Mouse (Mus musculus) bone marrow, adult 2 months (tissue): ENCODE measurements around the gene Gm6377.

Experiments
- CTCF ChIP-seq: fragments of 200-500 bp; IDR thresholded peaks from 2 replicates; pipeline ENCODE4 v1.5.1; 2011; ENCODE audit warnings: low read length, control low read depth; ENCODE audit not compliant: control insufficient read depth, insufficient read depth
- POLR2A ChIP-seq: fragments of 200-500 bp; IDR thresholded peaks from 2 replicates; pipeline ENCODE4 v1.6.1; 2011; ENCODE audit warnings: low read depth, mild to moderate bottlenecking, control low read depth, low read length, borderline replicate concordance; ENCODE audit not compliant: control insufficient read depth

DNA sequence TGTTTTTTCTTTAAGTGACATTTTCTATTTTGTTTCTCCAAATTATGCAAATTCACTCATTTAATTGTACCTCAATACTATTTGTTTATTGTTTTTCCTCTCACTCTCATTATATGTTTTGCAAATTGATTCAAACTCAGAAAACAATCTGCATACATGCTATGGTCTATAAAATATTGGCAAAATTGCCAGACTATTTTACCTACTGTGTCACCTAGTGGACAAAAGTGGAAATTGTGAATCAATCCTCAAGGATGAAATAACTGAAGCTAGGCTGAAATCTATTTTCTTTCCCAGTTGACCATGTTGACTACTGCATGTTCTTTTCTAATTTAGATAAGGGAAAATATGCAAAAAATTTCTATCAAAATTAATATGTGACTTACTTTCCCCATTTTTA is 41.6 kb downstream of the Gm6377 start:
- TF ChIP-seq POLR2A (no peak), CTCF (no peak)
